Mouse (Mus musculus) forebrain, embryonic 14.5 days (tissue): ENCODE data around the gene Ina. TPM values are rescaled to one million over a fixed set of nuclear protein-coding genes. Genes with fewer than 3 reads are reported as not detected.
A peak's percentile ranks its signal among the peaks of the same experiment; 100 is the strongest.
"Not testable (repeated sequence)": the region's sequence is repeated elsewhere in the genome, so short reads cannot be mapped to it uniquely, and the experiment has no call there.

Experiments
- ATAC-seq: fragments of 200-750 bp; cut with Nextera tagmentation; 2 replicates; pipeline ENCODE4 v1.8.0; 2017; ENCODE audit warnings: mild to moderate bottlenecking, moderate library complexity
- DNase-seq: peaks from one replicate; pipeline ENCODE4 v3.0.0-alpha.2; 2015; ENCODE audit warnings: low spot score
- H3K27ac ChIP-seq: fragments of 300-500 bp; sonication (generic); 2 replicates; pipeline ENCODE4 v1.5.1; 2014; ENCODE audit warnings: low read depth, mild to moderate bottlenecking, control low read depth, low read length, moderate library complexity
- H3K27me3 ChIP-seq: fragments of 300-500 bp; sonication (generic); replicated peaks from 2 replicates; pipeline ENCODE4 v1.6.1; 2014; ENCODE audit warnings: low read length, control low read depth, mixed read lengths; ENCODE audit not compliant: control insufficient read depth, insufficient read depth
- H3K36me3 ChIP-seq: fragments of 300-500 bp; sonication (generic); 2 replicates; pipeline ENCODE4 v1.6.1; 2014; ENCODE audit warnings: low read length, control low read depth; ENCODE audit not compliant: control insufficient read depth, insufficient read depth
- H3K4me1 ChIP-seq: fragments of 300-500 bp; sonication (generic); 2 replicates; pipeline ENCODE4 v1.6.1; 2014; ENCODE audit warnings: antibody characterized with exemption, low read length, control low read depth; ENCODE audit not compliant: control insufficient read depth, insufficient read depth
- H3K4me2 ChIP-seq: fragments of 300-500 bp; sonication (generic); 2 replicates; pipeline ENCODE4 v1.6.1; 2014; ENCODE audit warnings: mild to moderate bottlenecking, control low read depth, low read length
- H3K4me3 ChIP-seq: fragments of 300-500 bp; sonication (generic); 2 replicates; pipeline ENCODE4 v1.5.1; 2014; ENCODE audit warnings: low read depth, low read length, control low read depth
- H3K9ac ChIP-seq: fragments of 300-500 bp; sonication (generic); 2 replicates; pipeline ENCODE4 v1.6.1; 2014; ENCODE audit warnings: mild to moderate bottlenecking, low read length, control low read depth, moderate library complexity
- H3K9me3 ChIP-seq: fragments of 300-500 bp; sonication (generic); replicated peaks from 2 replicates; pipeline ENCODE4 v1.6.1; 2016; ENCODE audit warnings: low read length, control low read depth, mixed read lengths; ENCODE audit not compliant: control insufficient read depth
- WGBS: fragments of 180-500 bp; shearing (Covaris S2); extraction: QIAGEN DNeasy Blood & Tissue Kit; methylation state at CpG from one replicate; pipeline ENCODE4 v1.1.7; 2014; 5-methylcytosine and 5-hydroxymethylcytosine counted together
- polyA plus RNA-seq: library from polyadenylated mRNA; unstranded; fragments of >200 nt; fragmentation: Nextera tagmentation; extraction: Ambion mirVana; gene quantifications from 2 replicates; pipeline ENCODE4 v1.2.1, GENCODE M21; 2014

Ina gene
- polyA plus RNA-seq, 1 experiment from 2014 or later = 253 TPM

- Histone ChIP-seq H3K4me3 (no peak overlapping the region), H3K4me1 (peaks cover 15% of the 10 kb centered on the region), H3K4me2 (0 out of 2 replicates have a peak overlapping the region, but pooled peaks have one; percentile 1), H3K9me3 (no peaks in the 10 kb centered on the region), H3K27ac (peak overlapping the region; percentile 87), H3K36me3 (no peaks in the 10 kb centered on the region), H3K9ac (peak overlapping the region; percentile 29; the same call in 1 of the 2 replicates), H3K27me3 (no peaks in the 10 kb centered on the region)
- WGBS = 60% methylated on average over 9 of the region's 9 CpGs
- ATAC-seq (peak; percentile 45; the same call in 1 of the 2 replicates), DNase-seq (peak; percentile 40)
Observed at GRCm38 (mm10) chr19:46971712-46972111, 42.8 kb upstream of the Ina start.

DNA sequence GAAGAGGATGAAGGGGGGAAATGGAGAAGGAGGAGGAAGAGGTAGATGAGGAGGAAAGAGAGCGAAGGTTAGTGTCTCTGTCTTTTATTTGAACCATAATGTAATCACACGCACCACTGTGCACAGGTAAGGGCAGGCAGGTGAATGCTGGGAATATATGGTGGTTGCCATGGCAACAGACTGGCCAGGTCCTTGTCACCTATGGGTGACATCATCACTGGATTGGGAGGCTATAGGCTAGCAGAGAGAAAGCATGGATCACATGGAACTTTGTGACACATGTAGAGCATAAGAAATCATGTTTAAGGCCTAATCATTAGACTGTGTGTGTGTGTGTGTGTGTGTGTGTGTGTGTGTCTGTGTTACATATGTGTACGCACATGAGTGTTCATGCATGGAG is 42.3 kb upstream of the Ina start:
- Histone ChIP-seq H3K9me3 (no peaks in the 10 kb centered on the region), H3K36me3 (no peaks in the 10 kb centered on the region), H3K9ac (no peak overlapping the region), H3K27ac (peak overlapping the region; percentile 87; the same call in 1 of the 2 replicates), H3K4me3 (no peak overlapping the region), H3K27me3 (no peaks in the 10 kb centered on the region), H3K4me1 (peaks cover 15% of the 10 kb centered on the region), H3K4me2 (no peak overlapping the region)
- WGBS = 97% methylated on average over 3 of the region's 3 CpGs
- no peak for ATAC-seq
- DNase-seq = no peak

DNA sequence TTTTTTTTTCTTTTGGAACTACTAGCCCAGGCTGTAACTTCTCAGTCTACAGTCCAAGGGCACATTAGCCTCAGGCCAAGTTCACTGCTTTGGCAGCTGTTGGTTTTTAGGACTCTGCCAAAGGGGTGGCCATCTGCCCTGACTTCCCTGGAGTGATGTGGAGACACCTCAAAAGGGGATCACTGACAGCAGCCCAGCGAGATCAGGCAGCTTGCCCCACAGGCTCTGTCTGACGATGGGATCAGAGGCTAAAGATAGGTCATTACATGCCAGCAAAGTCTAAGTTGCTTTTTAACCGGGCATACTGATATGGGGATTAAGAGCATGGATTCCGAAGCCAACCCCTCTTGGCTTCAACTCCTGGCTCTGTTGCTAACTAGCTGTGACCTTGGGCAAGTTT is 38.9 kb upstream of the Ina start:
- H3K9ac ChIP-seq = no peak overlapping the region
- no peak overlapping the region for H3K4me2 ChIP-seq
- ATAC-seq (no peak), DNase-seq (no peak)
- H3K4me3 ChIP-seq = no peak overlapping the region
- H3K27ac ChIP-seq = no peak overlapping the region
- no peaks in the 10 kb centered on the region for H3K9me3 ChIP-seq
- peaks cover 15% of the 10 kb centered on the region for H3K4me1 ChIP-seq
- H3K36me3 ChIP-seq = no peaks in the 10 kb centered on the region
- WGBS = 75% methylated on average over 4 of the region's 4 CpGs
- no peaks in the 10 kb centered on the region for H3K27me3 ChIP-seq

- no peaks in the 10 kb centered on the region for H3K9me3 ChIP-seq
- no peaks in the 10 kb centered on the region for H3K27me3 ChIP-seq
- peaks cover 13% of the 10 kb centered on the region for H3K4me1 ChIP-seq
- H3K4me2 ChIP-seq = no peak overlapping the region
- no peak overlapping the region for H3K9ac ChIP-seq
- no peak for ATAC-seq
- no peak for DNase-seq
- 93% methylated on average over 8 of the region's 8 CpGs for WGBS
- H3K36me3 ChIP-seq = no peaks in the 10 kb centered on the region
- no peak overlapping the region for H3K4me3 ChIP-seq
- H3K27ac ChIP-seq = no peak overlapping the region
Observed at GRCm38 (mm10) chr19:46975997-46976396, 38.5 kb upstream of the Ina start.

DNA sequence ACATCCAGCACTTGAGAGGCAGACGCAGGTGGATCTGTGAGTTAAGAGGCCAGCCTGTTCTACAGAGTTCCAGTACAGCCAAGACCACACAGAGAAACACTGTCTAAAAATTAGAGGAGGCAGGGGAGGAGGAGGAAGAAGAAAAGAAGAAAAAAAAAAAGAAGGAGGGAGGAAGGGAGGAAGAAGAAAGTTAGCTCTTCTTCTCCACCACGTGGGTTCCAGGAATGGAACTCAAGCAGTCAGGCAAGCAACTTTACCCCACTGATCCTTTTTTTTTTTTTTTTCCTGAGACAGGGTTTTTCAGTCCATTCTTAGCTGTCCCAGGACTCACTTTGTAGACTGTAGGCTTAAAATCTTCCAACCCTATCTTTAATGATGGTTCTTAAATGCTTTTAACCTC is 37.8 kb upstream of the Ina start:
- no peak overlapping the region for H3K4me2 ChIP-seq
- 82% methylated on average over 2 of the region's 2 CpGs for WGBS
- peaks cover 5% of the 10 kb centered on the region for H3K4me1 ChIP-seq
- ATAC-seq (no peak), DNase-seq (no peak)
- no peak overlapping the region for H3K9ac ChIP-seq
- H3K27ac ChIP-seq = no peak overlapping the region
- H3K4me3 ChIP-seq = no peak overlapping the region
- no peaks in the 10 kb centered on the region for H3K27me3 ChIP-seq
- H3K36me3 ChIP-seq = no peaks in the 10 kb centered on the region
- H3K9me3 ChIP-seq = no peaks in the 10 kb centered on the region

DNA sequence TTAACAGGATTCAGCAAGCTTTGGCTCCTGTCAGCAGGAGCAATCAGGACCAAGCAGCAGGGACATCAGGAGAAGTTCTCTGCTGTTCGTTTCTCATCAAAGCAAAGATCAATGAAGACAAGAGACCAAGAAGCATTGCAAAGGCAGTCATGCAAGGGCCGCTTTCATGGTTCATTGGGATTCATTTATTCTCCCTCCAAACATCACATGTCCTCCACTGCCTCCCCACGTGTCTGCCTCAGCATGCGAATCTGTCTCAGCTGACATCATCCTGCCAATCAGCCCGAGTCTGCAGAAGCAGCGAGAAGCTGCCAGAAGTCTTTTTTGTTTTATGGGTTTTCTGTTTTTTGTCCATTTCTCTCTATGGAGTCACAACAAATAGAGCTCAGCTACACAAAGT is 37.0 kb upstream of the Ina start:
- ATAC-seq (no peak; the same call in 1 of the 2 replicates), DNase-seq (peak; percentile 35)
- no peaks in the 10 kb centered on the region for H3K27me3 ChIP-seq
- no peaks in the 10 kb centered on the region for H3K4me1 ChIP-seq
- no peak overlapping the region for H3K9ac ChIP-seq
- WGBS = 30% methylated on average over 6 of the region's 6 CpGs
- no peak overlapping the region for H3K4me2 ChIP-seq
- no peak overlapping the region for H3K27ac ChIP-seq
- no peaks in the 10 kb centered on the region for H3K9me3 ChIP-seq
- no peak overlapping the region for H3K4me3 ChIP-seq
- H3K36me3 ChIP-seq = no peaks in the 10 kb centered on the region

GRCm38 (mm10) chr19:46978069-46978468 is 36.4 kb upstream of the Ina start:
- H3K4me1 ChIP-seq, H3K4me3 ChIP-seq, H3K27ac ChIP-seq, H3K4me2 ChIP-seq, ATAC-seq, H3K27me3 ChIP-seq, H3K9me3 ChIP-seq, H3K9ac ChIP-seq, DNase-seq, H3K36me3 ChIP-seq: not testable (repeated sequence)
- WGBS = 99% methylated on average over 3 of the region's 3 CpGs

GRCm38 (mm10) chr19:46978920-46979780 is 35.3 kb upstream of the Ina start:
- DNase-seq (no peak), ATAC-seq (no peak)
- Histone ChIP-seq H3K9me3 (no peaks in the 10 kb centered on the region), H3K4me2 (no peak overlapping the region), H3K4me3 (no peak overlapping the region), H3K9ac (no peak overlapping the region), H3K36me3 (no peaks in the 10 kb centered on the region), H3K27ac (no peak overlapping the region), H3K4me1 (no peaks in the 10 kb centered on the region), H3K27me3 (no peaks in the 10 kb centered on the region)
- WGBS = 86% methylated on average over 17 of the region's 17 CpGs

DNA sequence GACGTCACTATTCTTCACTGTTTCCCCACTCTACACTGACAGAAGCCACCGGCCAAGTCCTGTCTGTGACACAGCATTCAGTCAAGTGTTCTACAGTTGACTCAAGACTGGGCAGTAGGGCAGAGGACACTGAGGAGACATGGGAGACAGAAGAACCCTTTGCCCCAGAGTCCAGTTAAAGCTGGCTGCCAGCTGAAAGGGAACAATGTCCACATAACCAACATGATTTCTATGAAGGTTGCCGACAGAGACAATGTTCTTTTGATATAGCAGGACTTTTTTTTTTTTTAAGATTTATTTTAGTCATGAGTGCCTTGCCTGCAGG is 34.8 kb upstream of the Ina start:
- H3K4me1 ChIP-seq = no peaks in the 10 kb centered on the region
- DNase-seq = no peak
- H3K9me3 ChIP-seq = no peaks in the 10 kb centered on the region
- no peak overlapping the region for H3K4me3 ChIP-seq
- no peak overlapping the region for H3K9ac ChIP-seq
- 81% methylated on average over 3 of the region's 3 CpGs for WGBS
- H3K4me2 ChIP-seq = no peak overlapping the region
- H3K27me3 ChIP-seq = no peaks in the 10 kb centered on the region
- no peak overlapping the region for H3K27ac ChIP-seq
- no peak for ATAC-seq
- H3K36me3 ChIP-seq = no peaks in the 10 kb centered on the region
